Mouse (Mus musculus) heart, adult 2 months (tissue): Measurements from ENCODE around the gene Naa35.

Experiments used
- CTCF ChIP-seq: fragments of 200-600 bp; IDR thresholded peaks from 2 replicates; pipeline ENCODE4 v1.8.1; 2022; ENCODE audit warnings: antibody characterized with exemption, mild to moderate bottlenecking, moderate library complexity
- EP300 ChIP-seq: fragments of 200-500 bp; IDR thresholded peaks from 2 replicates; pipeline ENCODE4 v1.6.1; 2011; ENCODE audit warnings: low read depth, low read length, control low read depth; ENCODE audit not compliant: insufficient read depth

- TF ChIP-seq EP300 (no peak), CTCF (no peak)
Observed at GRCm38 (mm10) chr13:59618463-59618862, 33.4 kb downstream of the Naa35 start.
